Mouse (Mus musculus) ES-Bruce4 (cell line): Measurements from ENCODE around the gene C87977. TPM values are rescaled to one million over a fixed set of nuclear protein-coding genes. Genes with fewer than 3 reads are reported as not detected.
"Not testable (repeated sequence)": the region's sequence is repeated elsewhere in the genome, so short reads cannot be mapped to it uniquely, and the experiment has no call there.

Source experiments
- H3K27ac ChIP-seq: 2 replicates; pipeline ENCODE4 v1.5.1; 2012; ENCODE audit warnings: low read length, inconsistent platforms; ENCODE audit not compliant: insufficient read depth
- H3K27me3 ChIP-seq: 2 replicates; pipeline ENCODE4 v1.6.1; 2012; ENCODE audit warnings: mild to moderate bottlenecking, low read length, inconsistent platforms; ENCODE audit not compliant: control insufficient read depth, poor library complexity, insufficient read depth, severe bottlenecking
- H3K36me3 ChIP-seq: 2 replicates; pipeline ENCODE4 v1.6.1; 2012; ENCODE audit warnings: inconsistent platforms, mild to moderate bottlenecking, low read length, moderate library complexity; ENCODE audit not compliant: control insufficient read depth, poor library complexity, insufficient read depth, severe bottlenecking
- H3K4me1 ChIP-seq: one replicate; pipeline ENCODE4 v1.8.1; 2011; ENCODE audit warnings: low read length; ENCODE audit not compliant: control insufficient read depth, insufficient read depth
- H3K4me3 ChIP-seq: 2 replicates; pipeline ENCODE4 v1.5.1; 2011; ENCODE audit warnings: low read depth, mild to moderate bottlenecking, low read length
- H3K9ac ChIP-seq: 2 replicates; pipeline ENCODE4 v1.6.1; 2012; ENCODE audit warnings: low read depth, mild to moderate bottlenecking, inconsistent platforms; ENCODE audit not compliant: poor library complexity, severe bottlenecking
- H3K9me3 ChIP-seq: replicated peaks from 2 replicates; pipeline ENCODE4 v1.6.1; 2012; ENCODE audit warnings: mild to moderate bottlenecking, low read length, inconsistent platforms; ENCODE audit not compliant: control insufficient read depth, poor library complexity, insufficient read depth, severe bottlenecking
- CTCF ChIP-seq: IDR thresholded peaks from one replicate; pipeline ENCODE4 v1.8.1; 2011; ENCODE audit warnings: low read depth, low read length
- EP300 ChIP-seq: IDR thresholded peaks from 2 replicates; pipeline ENCODE4 v1.6.1; 2011; ENCODE audit warnings: low read depth, low read length; ENCODE audit not compliant: insufficient read depth
- POLR2A ChIP-seq: IDR thresholded peaks from one replicate; pipeline ENCODE4 v1.8.1; 2011; ENCODE audit warnings: low read length; ENCODE audit not compliant: insufficient read depth
- polyA plus RNA-seq: library from polyadenylated mRNA; stranded (reverse); fragments of >200 nt; gene quantifications from 2 replicates; pipeline ENCODE4 v1.2.4, GENCODE M21; 2011; ENCODE audit warnings: low read depth; ENCODE audit not compliant: missing spikeins, insufficient read depth, insufficient read length

Gene C87977
- not detected in 2 replicates for polyA plus RNA-seq

GRCm38 (mm10) chr4:144213218-144213617 is at the start of gene C87977:
TSS of gene C87977 (minus strand) at chr4:144213318.
- not testable (repeated sequence) for H3K4me3 ChIP-seq, H3K9me3 ChIP-seq, H3K9ac ChIP-seq, H3K4me1 ChIP-seq, H3K36me3 ChIP-seq, H3K27ac ChIP-seq, H3K27me3 ChIP-seq

GRCm38 (mm10) chr4:144254768-144255167 is 41.6 kb upstream of the C87977 start:
- H3K9ac ChIP-seq, H3K36me3 ChIP-seq, H3K9me3 ChIP-seq, H3K4me1 ChIP-seq, H3K4me3 ChIP-seq, H3K27me3 ChIP-seq, H3K27ac ChIP-seq: not testable (repeated sequence)

GRCm38 (mm10) chr4:144190419-144190818 is 22.7 kb downstream of the C87977 start, which contains the start of gene Oog2:
TSS of gene Oog2 (plus strand) at chr4:144190719.
- Histone ChIP-seq H3K27me3 (no peaks in the 10 kb centered on the region), H3K27ac (no peak within 1 kb of the TSS), H3K9me3 (no peaks in the 10 kb centered on the region), H3K4me1 (no peaks in the 10 kb centered on the region), H3K9ac (no peak within 1 kb of the TSS), H3K36me3 (no peaks in the 10 kb centered on the region), H3K4me3 (no peak within 1 kb of the TSS)
- TF ChIP-seq CTCF (no peak), EP300 (no peak), POLR2A (no peak)

GRCm38 (mm10) chr4:144162563-144162962 is 50.6 kb downstream of the C87977 start, which contains the start of gene Oog3:
TSS of gene Oog3 (minus strand) at chr4:144162663.
- H3K27me3 ChIP-seq, result no peaks in the 10 kb centered on the region
- no peaks in the 10 kb centered on the region for H3K36me3 ChIP-seq
- no peaks in the 10 kb centered on the region for H3K9me3 ChIP-seq
- no peak within 1 kb of the TSS for H3K4me3 ChIP-seq
- no peak within 1 kb of the TSS for H3K9ac ChIP-seq
- TF ChIP-seq CTCF (no peak), POLR2A (no peak), EP300 (no peak)
- no peaks in the 10 kb centered on the region for H3K4me1 ChIP-seq
- H3K27ac ChIP-seq, result no peak within 1 kb of the TSS

Other genes starting within 250 kb of the C87977 start
- not detected in 2 replicates for gene Gm13101, start 246.4 kb downstream of the C87977 start, polyA plus RNA-seq
- gene Pramef17, start 218.9 kb downstream of the C87977 start, polyA plus RNA-seq, result not detected in 2 replicates
- gene Pramel4, start 154.2 kb downstream of the C87977 start, polyA plus RNA-seq, result not detected in 2 replicates
- gene Gm13102, start 106.8 kb downstream of the C87977 start, polyA plus RNA-seq, result not detected in 2 replicates
- gene Oog3, start 50.7 kb downstream of the C87977 start, polyA plus RNA-seq, result not detected in 2 replicates
- not detected in 2 replicates for gene Oog2, start 22.6 kb downstream of the C87977 start, polyA plus RNA-seq
- not detected in 2 replicates for gene Pramel5, start 67.2 kb upstream of the C87977 start, polyA plus RNA-seq
- gene Gm13128, start 116.9 kb upstream of the C87977 start, polyA plus RNA-seq, result not detected in 2 replicates
- not detected in 2 replicates for gene Gm13119, start 144.6 kb upstream of the C87977 start, polyA plus RNA-seq
- gene Pramef20, start 164.6 kb upstream of the C87977 start, polyA plus RNA-seq, result not detected in 2 replicates
- 33.3 and 36.0 TPM in 2 replicates for gene Pramef12, start 195.1 kb upstream of the C87977 start, polyA plus RNA-seq
- gene 1700012P22Rik, start 225.5 kb upstream of the C87977 start, polyA plus RNA-seq, result not detected in 2 replicates
- not detected in 2 replicates for gene Gm9944, start 240.0 kb upstream of the C87977 start, polyA plus RNA-seq